Mouse (Mus musculus) CD4-positive helper T cell, adult 2 months (primary cell): Measurements from ENCODE around the gene Hils1.

ENCODE experiments used
- DNase-seq: peaks from one replicate; pipeline ENCODE4 v3.0.0-alpha.2; 2012; ENCODE audit warnings: low read depth, missing footprints, low spot score

Gene Hils1

DNA sequence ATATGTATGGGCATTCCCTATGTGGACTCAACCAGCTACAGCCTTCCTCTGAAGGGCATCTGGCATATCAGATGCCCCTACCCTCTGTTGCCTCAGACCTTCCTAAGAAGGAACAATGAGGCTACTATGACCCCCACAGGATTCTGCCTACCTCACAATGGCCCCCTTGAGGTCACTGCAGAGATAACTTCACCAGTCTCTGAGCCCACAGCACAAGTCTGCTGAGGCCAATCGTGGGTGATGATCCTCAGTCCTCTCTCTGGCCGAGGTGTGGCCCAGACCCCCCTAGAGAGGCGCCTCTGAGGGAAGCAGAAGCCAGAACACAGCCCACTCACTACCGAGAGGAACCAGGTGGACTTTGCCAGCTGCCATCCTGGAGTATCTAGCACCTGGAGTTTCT is at the start of gene Hils1:
Hils1 (plus strand) TSS at position 175 of the 400 bp plus-strand sequence.
- no peak for DNase-seq

DNA sequence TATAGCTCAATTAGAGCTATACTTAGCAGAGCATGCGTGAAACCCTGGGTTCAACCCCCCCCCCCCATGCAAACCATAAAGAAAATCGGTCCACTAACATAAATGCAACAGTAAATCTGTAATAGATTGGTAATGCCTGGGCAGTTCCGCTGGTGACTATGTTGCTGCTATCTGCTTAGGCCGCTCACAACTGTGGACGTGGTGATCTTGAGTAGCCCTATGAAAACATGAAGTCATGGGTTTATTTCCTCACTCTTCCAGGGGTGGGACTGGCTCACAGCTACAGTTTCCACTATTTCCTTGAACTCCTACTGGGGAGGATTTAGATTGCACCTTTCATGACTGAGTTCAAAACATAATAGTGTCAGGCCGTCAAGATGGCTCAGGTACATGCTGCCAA is 49.7 kb upstream of the Hils1 start:
- no peak for DNase-seq

DNA sequence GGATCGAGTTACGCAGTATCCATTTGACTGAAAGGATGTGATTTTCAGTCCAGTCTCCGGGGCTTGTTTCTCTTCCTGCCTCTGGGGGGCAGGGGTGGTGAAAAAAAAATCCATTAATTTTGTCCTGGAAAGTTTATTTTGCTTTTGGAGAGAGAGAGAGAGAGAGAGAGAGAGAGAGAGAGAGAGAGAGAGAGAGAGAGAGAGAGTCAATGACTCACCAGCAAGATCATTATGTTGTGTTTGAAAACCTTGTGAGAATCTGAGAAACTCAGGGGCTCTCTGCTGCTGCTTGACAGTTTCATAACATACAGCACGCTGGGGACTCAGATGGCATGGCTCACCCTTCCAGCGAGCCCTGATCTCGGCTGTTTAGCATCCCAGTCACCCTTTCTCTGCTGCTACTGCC is 46.4 kb upstream of the Hils1 start:
- DNase-seq, result no peak

DNA sequence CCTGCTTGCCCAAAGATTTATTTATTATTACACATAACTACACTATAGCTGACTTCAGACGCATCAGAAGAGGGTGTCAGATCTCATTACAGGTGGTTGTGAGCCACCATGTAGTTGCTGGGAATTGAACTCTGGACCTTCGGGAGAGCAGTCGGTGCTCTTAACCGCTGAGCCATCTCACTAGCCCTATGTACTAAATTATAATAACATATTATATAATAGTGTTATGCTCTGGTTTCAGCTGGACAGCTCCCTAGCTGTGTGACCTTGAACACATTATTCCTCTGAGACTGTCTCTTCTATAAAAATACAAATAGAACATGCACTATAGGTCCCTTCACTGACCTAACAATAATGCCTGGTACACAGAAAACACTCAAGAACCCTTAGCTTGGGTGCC is 42.4 kb upstream of the Hils1 start:
- no peak for DNase-seq

DNA sequence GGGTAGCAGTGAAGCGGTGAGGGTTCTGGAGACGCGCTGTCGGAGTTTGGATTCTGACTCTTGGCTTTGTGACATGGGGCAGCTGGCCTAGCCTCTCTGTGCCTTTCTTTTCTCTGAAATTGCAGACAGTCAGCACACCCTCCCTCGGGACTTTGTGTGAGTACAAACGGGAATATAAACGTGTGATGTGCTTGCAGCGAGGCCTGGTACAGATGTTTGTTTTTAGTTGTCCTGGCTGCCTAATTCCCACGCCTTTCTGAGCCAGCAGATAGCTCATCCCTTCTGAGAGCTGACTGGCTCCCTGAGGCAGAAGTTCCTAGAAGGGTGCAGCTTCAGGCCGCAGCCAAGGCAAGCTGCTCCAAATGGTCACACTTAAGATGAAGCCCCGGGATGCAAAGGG is 41.0 kb upstream of the Hils1 start:
- DNase-seq, result no peak

DNA sequence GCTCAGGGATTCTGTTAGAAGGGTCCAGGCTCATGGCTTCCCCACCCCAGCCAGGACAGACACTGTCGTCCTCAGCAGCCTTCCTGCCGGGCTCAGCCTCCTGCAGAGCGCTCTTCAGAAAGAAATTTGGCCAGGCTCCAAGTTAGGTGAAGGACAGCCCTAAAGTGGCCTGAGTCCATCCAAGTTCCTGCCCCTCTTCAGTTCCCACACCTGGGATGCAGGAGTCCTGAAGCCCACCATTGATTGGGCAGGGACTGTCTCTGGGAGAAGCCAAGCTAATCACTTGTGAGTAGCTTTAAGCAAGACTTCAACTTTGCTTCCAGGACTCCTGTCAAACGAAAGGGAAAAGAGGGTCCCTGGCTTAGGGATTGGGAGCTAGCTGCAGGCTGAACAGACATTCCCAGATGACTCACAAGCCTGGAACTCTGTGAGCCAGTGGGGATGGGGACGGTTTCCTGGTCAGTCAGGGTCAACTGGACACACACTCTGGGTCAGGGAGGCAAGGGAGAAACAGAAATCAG is 39.6 kb upstream of the Hils1 start:
- DNase-seq, result no peak

DNA sequence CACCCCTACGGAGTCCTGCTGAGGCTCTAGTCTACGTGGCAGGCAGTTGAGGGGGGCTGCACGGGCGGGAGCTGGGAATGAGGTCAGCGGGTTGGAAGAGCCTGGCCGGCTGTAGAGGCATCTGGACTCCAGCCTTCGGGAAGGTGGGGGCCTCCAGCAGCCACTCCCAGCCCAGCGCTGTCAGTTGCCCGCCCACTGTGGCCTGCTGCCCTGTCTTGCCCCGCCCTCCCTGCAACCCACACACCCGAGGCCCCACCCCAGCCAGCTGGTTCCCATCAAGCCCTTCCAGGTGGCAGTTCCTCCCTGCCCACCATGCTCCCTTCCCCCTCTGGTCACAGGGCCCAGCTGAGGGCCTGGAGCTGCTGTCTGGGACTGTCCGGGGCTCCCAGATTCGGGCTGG is 38.6 kb upstream of the Hils1 start:
- DNase-seq, result no peak

DNA sequence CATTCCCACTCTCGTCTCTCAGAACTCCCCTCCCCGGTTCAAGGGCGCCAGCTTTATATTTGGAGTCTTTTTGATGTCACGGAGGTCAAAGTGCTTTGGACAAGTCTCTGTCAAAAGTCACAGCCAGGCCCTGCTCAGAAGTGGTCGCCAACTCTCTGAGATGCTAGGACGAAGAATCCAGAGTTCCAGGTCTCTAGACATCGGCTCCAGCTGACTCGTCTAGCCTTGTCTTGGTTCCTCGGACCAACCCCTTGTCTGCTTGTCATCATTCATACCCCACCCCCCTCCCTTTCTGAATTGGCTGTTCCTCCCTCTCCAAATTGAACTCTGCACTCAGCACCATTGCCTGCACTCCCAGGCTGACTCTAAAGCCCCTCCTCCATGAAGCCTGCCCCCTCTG is 37.8 kb upstream of the Hils1 start:
- DNase-seq, result no peak

DNA sequence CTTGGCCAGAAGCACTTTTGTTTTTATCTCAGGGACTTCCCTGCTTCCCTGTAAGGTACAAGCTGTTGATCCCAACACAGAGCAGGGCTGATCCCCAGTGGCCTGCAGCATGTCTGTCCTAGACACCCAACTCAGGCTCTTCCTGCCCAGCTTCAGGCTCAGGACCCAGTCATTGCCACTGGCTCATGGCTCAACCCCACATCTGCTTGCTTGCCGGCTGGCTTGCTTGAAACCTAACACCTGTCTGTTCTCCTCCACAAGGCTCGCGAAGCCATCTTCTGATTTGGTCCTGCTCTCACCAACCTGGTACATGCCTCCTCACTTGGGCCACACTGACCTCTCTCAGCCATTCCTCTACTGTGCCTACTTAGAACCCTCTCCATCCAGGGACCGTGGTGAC is 37.2 kb upstream of the Hils1 start:
- no peak for DNase-seq

DNA sequence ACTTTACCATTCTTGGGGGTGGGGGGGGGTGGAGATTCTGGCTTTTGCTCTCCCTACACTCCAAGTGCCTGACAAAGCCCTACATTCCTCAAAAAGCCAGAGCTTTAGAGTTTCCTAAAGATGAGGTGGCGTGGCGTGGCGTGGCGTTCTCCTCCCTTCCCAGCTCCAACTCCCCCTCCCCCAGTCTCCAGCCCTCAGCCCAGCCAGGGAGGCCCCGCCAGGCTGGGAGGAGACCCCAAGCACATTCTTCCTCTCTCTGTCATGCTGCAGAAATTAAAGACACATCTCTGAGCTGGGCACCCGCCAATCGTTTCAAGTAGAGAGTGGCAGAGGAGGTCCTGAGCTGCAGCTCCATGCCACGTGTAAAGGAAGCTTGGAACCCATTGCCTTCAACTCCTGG is 33.8 kb upstream of the Hils1 start:
- no peak for DNase-seq

DNA sequence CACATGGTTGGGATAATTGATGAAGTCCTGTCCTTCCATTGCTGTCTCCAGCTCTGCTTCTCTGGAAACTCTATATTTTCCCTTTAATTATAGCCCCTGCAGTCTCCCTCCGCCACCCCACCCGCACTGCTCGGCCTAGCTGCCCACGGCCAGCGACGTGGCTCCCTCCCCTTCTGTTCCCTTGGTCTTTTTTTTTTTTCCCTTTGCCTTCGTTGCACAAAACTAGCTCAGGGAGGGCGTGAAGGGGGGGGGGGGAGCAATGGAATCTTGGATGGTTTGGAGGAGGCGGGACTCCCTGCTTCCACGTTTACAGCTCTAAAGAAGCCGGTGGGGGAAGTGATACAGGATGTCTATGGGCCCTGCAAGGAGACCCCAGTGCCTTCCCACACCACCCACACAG is 32.9 kb upstream of the Hils1 start:
- no peak for DNase-seq

DNA sequence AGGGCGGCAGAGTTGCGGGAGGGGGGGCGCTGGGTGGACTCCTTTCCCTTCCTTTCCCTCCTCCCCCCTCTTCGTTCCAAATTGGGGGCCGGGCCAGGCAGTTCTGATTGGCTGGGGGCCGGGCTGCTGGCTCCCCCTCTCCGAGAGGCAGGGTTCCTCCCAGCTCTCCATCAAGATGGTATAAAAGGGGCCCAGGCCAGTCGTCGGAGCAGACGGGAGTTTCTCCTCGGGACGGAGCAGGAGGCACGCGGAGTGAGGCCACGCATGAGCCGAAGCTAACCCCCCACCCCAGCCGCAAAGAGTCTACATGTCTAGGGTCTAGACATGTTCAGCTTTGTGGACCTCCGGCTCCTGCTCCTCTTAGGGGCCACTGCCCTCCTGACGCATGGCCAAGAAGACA is 31.3 kb upstream of the Hils1 start, which contains the start of gene Col1a1:
Col1a1 (plus strand) TSS at position 180 of the 400 bp plus-strand sequence.
- DNase-seq, result no peak

DNA sequence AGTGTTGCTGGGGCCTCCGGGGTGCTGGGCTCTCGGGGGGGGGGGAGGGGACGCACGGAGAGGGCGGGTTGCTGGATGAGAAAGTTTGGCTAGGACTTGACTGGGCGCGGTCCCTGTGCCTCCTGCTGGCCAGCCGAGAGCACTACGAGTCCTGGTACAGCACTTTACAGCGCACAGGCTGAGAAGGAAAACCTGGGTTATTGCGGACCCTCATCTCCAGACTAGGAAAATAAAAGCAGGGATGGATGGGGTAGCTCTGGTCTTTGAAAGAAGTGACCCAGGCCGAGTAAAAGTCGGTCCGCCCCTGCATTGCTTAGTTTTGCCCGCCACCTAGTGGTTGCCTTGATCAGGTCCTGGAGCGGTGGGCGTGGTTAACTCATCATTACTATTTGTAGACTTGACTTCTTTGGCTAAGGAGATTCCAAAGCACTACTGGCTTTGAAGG is 30.5 kb upstream of the Hils1 start:
- peak; percentile 85 for DNase-seq

DNA sequence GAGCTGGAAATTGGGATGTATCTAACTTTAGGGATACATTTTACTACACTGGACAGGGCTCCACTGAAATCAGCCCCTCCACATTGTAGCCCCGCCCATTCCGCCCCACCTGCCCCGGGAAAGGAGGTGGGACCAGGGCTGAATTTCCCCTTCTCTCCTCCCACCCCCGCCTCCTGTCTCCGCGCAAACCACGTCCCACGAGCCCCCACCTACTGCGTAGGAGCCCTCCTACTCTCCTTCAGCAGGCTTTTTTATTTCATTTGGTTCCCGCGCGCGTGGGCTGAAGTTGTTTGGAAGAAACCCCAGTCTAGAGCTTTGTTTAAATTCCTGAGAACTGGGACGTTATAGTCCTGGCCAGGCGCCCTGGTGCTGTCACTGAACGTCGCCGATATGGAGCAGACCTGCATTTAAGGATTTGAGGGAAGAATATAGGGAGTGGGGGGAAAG is 30.0 kb upstream of the Hils1 start:
- peak; percentile 79 for DNase-seq

DNA sequence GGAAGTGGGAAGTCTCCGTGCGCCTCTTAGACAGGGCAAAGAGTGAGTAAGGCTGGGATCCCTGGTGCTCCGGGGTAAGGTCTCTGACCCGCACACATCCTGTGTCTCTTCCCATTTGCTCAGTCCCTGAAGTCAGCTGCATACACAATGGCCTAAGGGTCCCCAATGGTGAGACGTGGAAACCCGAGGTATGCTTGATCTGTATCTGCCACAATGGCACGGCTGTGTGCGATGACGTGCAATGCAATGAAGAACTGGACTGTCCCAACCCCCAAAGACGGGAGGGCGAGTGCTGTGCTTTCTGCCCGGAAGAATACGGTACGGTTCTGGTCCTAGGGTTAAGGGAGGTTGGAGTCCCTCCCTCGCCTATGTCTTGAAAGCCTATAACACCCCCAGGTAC is 29.6 kb upstream of the Hils1 start:
- peak; percentile 35 for DNase-seq

DNA sequence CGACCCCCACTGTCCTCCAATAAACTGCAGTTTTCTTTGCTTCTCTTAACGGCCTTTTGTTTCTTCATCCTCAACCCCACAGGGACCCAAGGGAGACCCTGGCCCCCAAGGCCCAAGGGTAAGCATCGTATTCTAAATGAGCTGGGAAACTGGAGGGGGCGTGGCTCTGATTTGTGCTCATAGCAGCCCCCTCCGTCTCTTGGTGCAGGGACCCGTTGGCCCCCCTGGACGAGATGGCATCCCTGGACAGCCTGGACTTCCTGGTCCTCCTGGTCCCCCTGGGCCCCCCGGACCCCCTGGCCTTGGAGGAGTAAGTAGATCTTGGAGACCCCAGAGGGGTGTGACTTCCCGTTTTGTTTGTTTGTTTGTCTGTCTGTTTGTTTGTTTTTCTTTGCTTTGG is 29.1 kb upstream of the Hils1 start:
- no peak for DNase-seq

DNA sequence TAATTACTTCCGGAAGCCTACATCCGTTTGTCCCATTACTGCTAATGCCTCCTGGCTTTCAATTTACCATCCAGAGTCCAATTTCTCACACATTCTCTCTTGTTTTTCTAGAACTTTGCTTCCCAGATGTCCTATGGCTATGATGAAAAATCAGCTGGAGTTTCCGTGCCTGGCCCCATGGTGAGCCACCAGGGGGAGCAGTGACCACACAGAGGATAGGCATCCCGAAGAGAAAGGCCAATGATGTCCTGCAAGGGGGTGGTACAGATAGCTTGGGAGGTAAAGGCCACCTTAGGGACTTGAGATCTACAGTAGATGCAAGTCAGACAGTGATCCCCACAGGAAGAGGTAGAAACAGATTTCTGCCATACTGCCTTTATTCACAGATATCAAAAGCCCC is 28.1 kb upstream of the Hils1 start:
- peak; percentile 61 for DNase-seq

DNA sequence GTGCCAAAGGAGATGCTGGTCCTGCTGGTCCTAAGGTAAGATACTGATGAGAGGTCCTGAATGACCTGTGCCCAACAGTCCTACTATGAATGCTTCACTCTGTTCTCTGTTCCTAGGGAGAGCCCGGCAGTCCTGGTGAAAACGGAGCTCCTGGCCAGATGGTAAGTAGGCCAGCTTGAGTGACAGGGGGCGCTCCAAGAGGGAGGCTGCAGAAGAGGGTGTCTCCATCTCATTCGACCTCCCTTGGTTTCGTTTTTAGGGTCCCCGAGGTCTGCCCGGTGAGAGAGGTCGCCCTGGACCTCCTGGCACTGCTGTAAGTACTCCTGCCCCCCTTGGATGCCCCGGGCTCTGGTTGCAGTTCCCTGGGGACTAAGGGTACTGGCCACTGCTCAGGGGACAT is 26.3 kb upstream of the Hils1 start:
- DNase-seq, result no peak

DNA sequence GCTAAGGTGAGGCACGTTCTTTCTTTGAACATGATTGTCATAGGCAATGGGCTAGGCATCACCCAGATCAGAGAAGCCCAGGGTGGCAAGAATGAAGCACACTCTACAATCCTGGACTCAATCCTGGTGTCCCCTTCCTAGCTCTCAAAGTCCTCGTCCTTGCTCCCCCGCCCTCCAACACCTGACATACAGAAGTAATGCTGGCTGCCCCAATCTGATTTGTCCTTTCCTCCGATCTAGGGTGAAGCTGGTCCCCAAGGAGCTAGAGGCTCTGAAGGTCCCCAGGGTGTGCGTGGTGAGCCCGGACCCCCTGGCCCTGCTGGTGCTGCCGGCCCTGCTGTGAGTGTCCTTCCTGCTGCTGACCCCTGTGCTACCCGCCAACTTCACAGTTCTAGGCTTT is 25.6 kb upstream of the Hils1 start:
- DNase-seq, result no peak

DNA sequence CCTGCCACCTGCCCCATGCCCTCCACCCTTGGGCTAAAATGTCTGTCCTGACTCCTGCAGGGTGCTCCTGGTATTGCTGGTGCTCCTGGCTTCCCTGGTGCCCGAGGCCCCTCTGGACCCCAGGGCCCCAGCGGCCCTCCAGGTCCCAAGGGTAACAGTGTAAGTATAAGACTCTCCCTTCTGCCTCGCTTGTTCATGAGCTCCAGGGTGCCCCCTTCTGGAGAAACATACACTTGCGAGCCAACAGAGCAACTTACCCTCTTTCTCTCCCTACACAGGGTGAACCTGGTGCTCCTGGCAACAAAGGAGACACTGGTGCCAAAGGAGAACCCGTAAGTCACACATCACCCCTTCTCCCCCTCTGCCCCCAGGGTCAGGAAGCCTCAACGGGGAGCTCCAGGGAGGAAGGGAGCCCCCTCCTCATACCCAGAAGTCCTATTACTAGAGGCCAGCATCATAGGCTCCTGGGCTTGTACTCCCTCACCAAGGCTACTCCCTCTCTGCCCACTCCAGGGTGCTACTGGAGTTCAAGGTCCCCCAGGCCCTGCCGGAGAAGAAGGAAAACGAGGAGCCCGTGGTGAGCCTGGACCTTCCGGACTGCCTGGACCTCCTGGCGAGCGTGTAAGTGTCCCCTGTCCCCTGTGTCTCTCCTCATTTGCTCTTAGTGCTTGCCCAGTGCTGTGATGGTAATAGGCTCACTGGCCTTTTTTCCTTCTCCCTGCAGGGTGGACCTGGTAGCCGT is 24.9 kb upstream of the Hils1 start:
- DNase-seq, result peak; percentile 57

DNA sequence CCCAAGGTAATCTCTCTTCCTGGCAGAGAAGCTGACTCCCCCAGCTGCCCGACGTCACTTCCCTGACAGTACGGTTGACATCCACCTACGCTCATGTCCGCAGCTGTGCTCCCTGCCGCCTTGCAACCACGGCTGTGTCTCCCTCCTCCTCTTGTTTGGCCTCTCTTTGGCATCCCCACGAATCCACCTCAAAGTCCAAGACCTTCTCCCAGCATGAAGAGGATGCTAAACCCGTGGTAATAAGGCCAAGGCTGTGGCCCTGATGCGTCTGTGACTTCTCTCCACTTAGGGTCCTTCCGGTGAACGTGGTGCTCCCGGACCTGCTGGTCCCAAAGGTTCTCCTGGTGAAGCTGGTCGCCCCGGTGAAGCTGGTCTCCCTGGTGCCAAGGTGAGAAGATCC is 24.3 kb upstream of the Hils1 start:
- peak; percentile 15 for DNase-seq

DNA sequence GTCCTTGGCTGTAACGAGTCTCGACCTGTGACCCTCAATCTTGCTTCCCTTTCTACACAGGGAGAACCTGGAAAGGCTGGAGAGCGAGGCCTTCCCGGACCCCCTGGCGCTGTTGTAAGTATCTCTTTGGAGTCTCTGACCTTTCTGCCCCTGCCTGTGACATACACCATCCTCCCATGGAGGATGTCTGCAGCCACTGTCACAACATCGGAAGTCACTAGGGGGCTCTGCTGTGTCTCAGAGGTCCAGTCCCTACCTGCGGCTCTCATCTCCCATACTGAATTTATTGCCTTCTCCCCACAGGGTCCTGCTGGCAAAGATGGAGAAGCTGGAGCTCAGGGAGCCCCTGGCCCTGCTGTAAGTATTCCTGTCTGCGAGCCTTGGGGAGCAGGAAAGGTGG is 23.1 kb upstream of the Hils1 start:
- no peak for DNase-seq

DNA sequence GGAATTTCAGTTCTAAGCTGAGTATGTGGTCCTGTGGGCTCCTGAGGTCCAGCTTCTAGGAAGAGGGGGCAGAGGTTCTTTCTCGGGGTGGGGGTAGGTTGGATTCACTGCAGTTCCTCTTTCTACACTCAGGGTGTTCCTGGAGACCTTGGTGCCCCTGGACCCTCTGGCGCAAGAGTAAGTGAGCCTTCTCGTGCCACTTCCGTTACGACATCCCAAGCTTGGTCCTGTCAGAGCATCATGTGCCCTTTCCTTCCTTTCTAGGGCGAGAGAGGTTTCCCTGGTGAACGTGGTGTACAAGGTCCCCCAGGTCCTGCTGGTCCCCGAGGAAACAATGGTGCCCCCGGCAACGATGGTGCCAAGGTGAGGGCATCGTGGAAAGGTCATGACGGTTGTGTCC is 22.2 kb upstream of the Hils1 start:
- no peak for DNase-seq

DNA sequence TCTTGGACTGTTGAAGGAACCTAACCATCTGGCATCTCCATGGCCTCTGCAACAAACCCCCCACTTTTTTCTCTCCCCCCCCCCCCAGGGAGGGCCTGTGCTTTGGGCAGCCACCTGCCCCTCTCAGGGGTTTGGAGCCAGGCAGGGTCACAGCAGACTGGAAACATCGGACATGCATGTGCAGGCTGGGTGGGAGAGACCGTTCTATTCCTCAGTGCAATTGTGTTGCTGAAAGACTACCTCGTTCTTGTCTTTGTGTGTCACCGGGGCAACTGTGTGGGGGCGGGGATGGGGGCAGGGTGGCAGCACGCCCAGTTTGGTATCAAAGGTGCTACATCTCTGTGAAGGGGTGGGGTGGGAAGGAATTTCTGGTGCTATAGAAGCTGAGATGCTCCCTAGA is 15.2 kb upstream of the Hils1 start:
- peak; percentile 31 for DNase-seq
